Mouse (Mus musculus) hindbrain, embryonic 11.5 days (tissue): ENCODE results near the gene Syt6. TPM values are rescaled to one million over a fixed set of nuclear protein-coding genes. Genes with fewer than 3 reads are reported as not detected.

Experiments
- ATAC-seq: fragments of 200-750 bp; cut with Nextera tagmentation; 2 replicates; pipeline ENCODE4 v1.8.0; 2017; ENCODE audit warnings: mild to moderate bottlenecking, moderate TSS enrichment, moderate library complexity; ENCODE audit not compliant: low FRiP score
- DNase-seq: peaks from one replicate; pipeline ENCODE4 v3.0.0-alpha.2; 2015; ENCODE audit warnings: low spot score
- H3K27ac ChIP-seq: fragments of 300-500 bp; sonication (generic); 2 replicates; pipeline ENCODE4 v1.5.1; 2014; ENCODE audit warnings: mild to moderate bottlenecking, low read depth, low read length
- H3K27me3 ChIP-seq: fragments of 300-500 bp; sonication (generic); 2 replicates; pipeline ENCODE4 v1.6.1; 2014; ENCODE audit warnings: mild to moderate bottlenecking, low read length, moderate library complexity, mixed read lengths; ENCODE audit not compliant: control insufficient read depth, insufficient read depth
- H3K36me3 ChIP-seq: fragments of 300-500 bp; sonication (generic); 2 replicates; pipeline ENCODE4 v1.6.1; 2014; ENCODE audit warnings: mild to moderate bottlenecking, low read length, moderate library complexity, mixed read lengths; ENCODE audit not compliant: control insufficient read depth, insufficient read depth
- H3K4me1 ChIP-seq: fragments of 300-500 bp; sonication (generic); replicated peaks from 2 replicates; pipeline ENCODE4 v1.6.1; 2014; ENCODE audit warnings: low read length, mixed read lengths; ENCODE audit not compliant: control insufficient read depth, insufficient read depth
- H3K4me2 ChIP-seq: fragments of 300-500 bp; sonication (generic); replicated peaks from 2 replicates; pipeline ENCODE4 v1.6.1; 2014; ENCODE audit warnings: mild to moderate bottlenecking, low read depth, low read length
- H3K4me3 ChIP-seq: fragments of 300-500 bp; sonication (generic); 2 replicates; pipeline ENCODE4 v1.5.1; 2014; ENCODE audit warnings: low read depth, low read length
- H3K9ac ChIP-seq: fragments of 300-500 bp; sonication (generic); 2 replicates; pipeline ENCODE4 v1.6.1; 2014; ENCODE audit warnings: low read depth, low read length
- H3K9me3 ChIP-seq: fragments of 300-500 bp; sonication (generic); 2 replicates; pipeline ENCODE4 v1.6.1; 2016; ENCODE audit warnings: low read length; ENCODE audit not compliant: control insufficient read depth
- WGBS: fragments of 180-500 bp; shearing (Covaris S2); extraction: QIAGEN DNeasy Blood & Tissue Kit; methylation state at CpG from one replicate; pipeline ENCODE4 v1.1.7; 2014; 5-methylcytosine and 5-hydroxymethylcytosine counted together
- polyA plus RNA-seq: library from polyadenylated mRNA; unstranded; fragments of >200 nt; fragmentation: Nextera tagmentation; extraction: Ambion mirVana; gene quantifications from 2 replicates; pipeline ENCODE4 v1.2.1, GENCODE M21; 2014

The Syt6 gene
- polyA plus RNA-seq, 1 experiment from 2014 or later = 2.7 TPM

GRCm38 (mm10) chr3:103589636-103590035 lies 14.6 kb downstream of the Syt6 start:
- DNase-seq (no peak), ATAC-seq (no peak)
- Histone ChIP-seq H3K9ac (no peak overlapping the region), H3K4me2 (no peak overlapping the region), H3K9me3 (no peaks in the 10 kb centered on the region), H3K36me3 (no peaks in the 10 kb centered on the region), H3K4me1 (no peaks in the 10 kb centered on the region), H3K27ac (no peak overlapping the region), H3K4me3 (no peak overlapping the region), H3K27me3 (no peaks in the 10 kb centered on the region)
- 76% methylated on average over 5 of the region's 5 CpGs for whole genome bisulfite sequencing

GRCm38 (mm10) chr3:103592636-103593035 lies 17.6 kb downstream of the Syt6 start:
- ATAC-seq (no peak), DNase-seq (no peak)
- no peaks in the 10 kb centered on the region for H3K4me1 ChIP-seq
- H3K27ac ChIP-seq = no peak overlapping the region
- H3K4me3 ChIP-seq = no peak overlapping the region
- H3K27me3 ChIP-seq = no peaks in the 10 kb centered on the region
- H3K36me3 ChIP-seq = no peaks in the 10 kb centered on the region
- no peaks in the 10 kb centered on the region for H3K9me3 ChIP-seq
- H3K4me2 ChIP-seq = no peak overlapping the region
- 92% methylated on average over 5 of the region's 5 CpGs for WGBS
- no peak overlapping the region for H3K9ac ChIP-seq

- ATAC-seq (no peak), DNase-seq (no peak)
- Histone ChIP-seq H3K4me2 (no peak overlapping the region), H3K27me3 (no peaks in the 10 kb centered on the region), H3K9ac (no peak overlapping the region), H3K36me3 (no peaks in the 10 kb centered on the region), H3K4me1 (no peaks in the 10 kb centered on the region), H3K27ac (no peak overlapping the region), H3K9me3 (no peaks in the 10 kb centered on the region), H3K4me3 (no peak overlapping the region)
- WGBS = 90% methylated on average over 5 of the region's 5 CpGs
Observed at GRCm38 (mm10) chr3:103593631-103594030, 18.6 kb downstream of the Syt6 start.

DNA sequence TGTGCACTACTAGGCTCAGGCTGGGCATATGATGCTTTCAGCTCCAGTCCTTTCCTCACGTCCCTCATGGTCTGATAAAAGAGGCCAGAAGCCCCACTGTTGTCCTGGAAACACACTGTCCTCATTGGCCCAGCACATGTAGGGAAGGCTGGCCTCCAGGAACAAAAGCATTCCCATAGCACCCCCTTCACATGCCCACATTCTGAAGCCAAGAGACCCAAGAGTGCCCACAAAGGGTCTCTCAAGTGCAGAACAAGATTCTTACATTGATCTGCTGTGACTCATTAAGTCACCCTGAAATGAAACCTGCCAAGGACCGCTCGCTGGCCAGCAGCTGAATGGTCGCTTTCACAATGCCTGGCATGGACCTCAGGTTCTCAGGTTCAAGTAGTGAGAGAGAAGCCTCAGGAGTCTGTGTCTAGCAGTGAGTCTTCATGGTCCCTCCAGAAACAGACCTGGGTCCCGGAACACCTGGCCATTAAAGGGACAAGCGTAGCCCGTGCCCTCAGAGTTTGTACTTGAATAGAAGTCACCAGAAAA lies 20.3 kb downstream of the Syt6 start:
- no peaks in the 10 kb centered on the region for H3K9me3 ChIP-seq
- no peak overlapping the region for H3K4me2 ChIP-seq
- H3K4me1 ChIP-seq = no peaks in the 10 kb centered on the region
- no peak for DNase-seq
- WGBS = 83% methylated on average over 7 of the region's 7 CpGs
- no peaks in the 10 kb centered on the region for H3K36me3 ChIP-seq
- no peak for ATAC-seq
- no peak overlapping the region for H3K4me3 ChIP-seq
- no peak overlapping the region for H3K27ac ChIP-seq
- no peaks in the 10 kb centered on the region for H3K27me3 ChIP-seq
- H3K9ac ChIP-seq = no peak overlapping the region

DNA sequence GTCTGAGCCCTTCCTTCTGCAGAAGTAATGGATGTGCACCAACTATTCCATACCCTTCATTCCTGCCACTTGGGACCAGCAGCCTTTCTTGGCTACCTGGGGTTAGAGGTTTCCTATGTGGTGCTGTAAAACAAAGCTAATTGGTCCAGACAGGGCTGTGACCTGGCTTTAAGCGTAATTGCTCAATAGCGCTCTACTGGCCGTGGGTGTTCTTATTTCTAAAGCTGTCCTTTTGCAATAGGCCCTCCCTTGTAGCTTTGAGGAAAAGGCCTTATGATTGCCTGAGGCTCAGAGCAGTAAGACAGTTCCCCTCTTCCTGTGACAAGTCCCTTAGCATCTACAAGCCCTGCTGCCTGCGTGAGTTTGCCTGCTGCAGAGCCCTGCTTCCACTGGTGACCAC lies 22.6 kb downstream of the Syt6 start:
- 79% methylated on average over 4 of the region's 4 CpGs for WGBS
- no peak for ATAC-seq
- Histone ChIP-seq H3K9ac (no peak overlapping the region), H3K27ac (no peak overlapping the region), H3K4me3 (no peak overlapping the region), H3K9me3 (no peaks in the 10 kb centered on the region), H3K36me3 (no peaks in the 10 kb centered on the region), H3K27me3 (no peaks in the 10 kb centered on the region), H3K4me2 (no peak overlapping the region), H3K4me1 (no peaks in the 10 kb centered on the region)
- no peak for DNase-seq

DNA sequence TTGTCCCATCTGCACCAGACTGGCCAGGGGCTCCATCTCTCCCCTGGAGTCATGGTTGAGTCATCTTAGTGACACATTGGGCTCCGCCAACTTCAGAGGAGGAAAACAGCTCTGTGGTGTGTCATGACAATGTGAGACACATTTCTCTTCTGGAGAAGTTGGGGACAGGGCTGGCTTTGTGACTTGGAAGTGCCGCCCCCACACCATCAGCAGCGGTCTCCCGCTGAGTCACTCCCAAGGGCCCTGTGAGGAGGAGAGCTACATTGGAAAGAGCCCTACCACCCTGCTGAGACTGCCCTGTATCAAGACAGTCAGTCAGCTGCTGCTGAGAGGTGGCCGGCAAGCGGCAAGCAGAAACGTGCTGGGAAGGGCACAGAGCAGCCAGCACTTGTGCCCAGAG lies 26.0 kb downstream of the Syt6 start:
- Histone ChIP-seq H3K4me2 (no peak overlapping the region), H3K4me1 (no peaks in the 10 kb centered on the region), H3K27me3 (no peaks in the 10 kb centered on the region), H3K9me3 (no peaks in the 10 kb centered on the region), H3K9ac (no peak overlapping the region), H3K27ac (no peak overlapping the region), H3K36me3 (no peaks in the 10 kb centered on the region), H3K4me3 (no peak overlapping the region)
- DNase-seq = no peak
- ATAC-seq = no peak
- 47% methylated on average over 7 of the region's 7 CpGs for WGBS

DNA sequence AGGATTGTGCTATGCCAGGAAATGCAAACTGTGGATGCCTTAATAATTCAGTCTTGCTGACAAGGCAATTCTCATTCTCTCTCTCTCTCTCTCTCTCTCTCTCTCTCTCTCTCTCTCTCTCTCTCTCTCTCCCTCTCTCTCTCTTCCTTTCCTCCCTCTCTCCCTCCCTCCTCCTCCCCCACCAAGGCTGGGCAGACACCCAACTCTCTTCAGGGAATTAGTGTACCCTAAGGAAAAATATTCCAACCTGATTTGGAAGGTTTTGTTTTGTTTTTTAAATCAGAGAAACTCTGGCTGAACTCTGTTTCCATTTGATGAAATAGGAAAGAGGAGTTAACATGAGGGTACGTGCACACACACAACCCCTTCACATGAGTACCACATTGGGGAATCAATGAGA lies 26.5 kb downstream of the Syt6 start:
- ATAC-seq = no peak
- no peak overlapping the region for H3K9ac ChIP-seq
- no peaks in the 10 kb centered on the region for H3K27me3 ChIP-seq
- no peak overlapping the region for H3K27ac ChIP-seq
- WGBS = 85% methylated on average over 1 of the region's 1 CpGs
- H3K36me3 ChIP-seq = no peaks in the 10 kb centered on the region
- H3K4me3 ChIP-seq = no peak overlapping the region
- DNase-seq = no peak
- no peaks in the 10 kb centered on the region for H3K4me1 ChIP-seq
- no peaks in the 10 kb centered on the region for H3K9me3 ChIP-seq
- H3K4me2 ChIP-seq = no peak overlapping the region

GRCm38 (mm10) chr3:103606045-103606597 lies 31.1 kb downstream of the Syt6 start:
- Histone ChIP-seq H3K27ac (no peak overlapping the region), H3K36me3 (no peaks in the 10 kb centered on the region), H3K4me1 (no peaks in the 10 kb centered on the region), H3K4me3 (no peak overlapping the region), H3K9ac (no peak overlapping the region), H3K4me2 (no peak overlapping the region), H3K9me3 (no peaks in the 10 kb centered on the region), H3K27me3 (no peaks in the 10 kb centered on the region)
- ATAC-seq (no peak), DNase-seq (no peak)
- 93% methylated on average over 6 of the region's 6 CpGs for WGBS

DNA sequence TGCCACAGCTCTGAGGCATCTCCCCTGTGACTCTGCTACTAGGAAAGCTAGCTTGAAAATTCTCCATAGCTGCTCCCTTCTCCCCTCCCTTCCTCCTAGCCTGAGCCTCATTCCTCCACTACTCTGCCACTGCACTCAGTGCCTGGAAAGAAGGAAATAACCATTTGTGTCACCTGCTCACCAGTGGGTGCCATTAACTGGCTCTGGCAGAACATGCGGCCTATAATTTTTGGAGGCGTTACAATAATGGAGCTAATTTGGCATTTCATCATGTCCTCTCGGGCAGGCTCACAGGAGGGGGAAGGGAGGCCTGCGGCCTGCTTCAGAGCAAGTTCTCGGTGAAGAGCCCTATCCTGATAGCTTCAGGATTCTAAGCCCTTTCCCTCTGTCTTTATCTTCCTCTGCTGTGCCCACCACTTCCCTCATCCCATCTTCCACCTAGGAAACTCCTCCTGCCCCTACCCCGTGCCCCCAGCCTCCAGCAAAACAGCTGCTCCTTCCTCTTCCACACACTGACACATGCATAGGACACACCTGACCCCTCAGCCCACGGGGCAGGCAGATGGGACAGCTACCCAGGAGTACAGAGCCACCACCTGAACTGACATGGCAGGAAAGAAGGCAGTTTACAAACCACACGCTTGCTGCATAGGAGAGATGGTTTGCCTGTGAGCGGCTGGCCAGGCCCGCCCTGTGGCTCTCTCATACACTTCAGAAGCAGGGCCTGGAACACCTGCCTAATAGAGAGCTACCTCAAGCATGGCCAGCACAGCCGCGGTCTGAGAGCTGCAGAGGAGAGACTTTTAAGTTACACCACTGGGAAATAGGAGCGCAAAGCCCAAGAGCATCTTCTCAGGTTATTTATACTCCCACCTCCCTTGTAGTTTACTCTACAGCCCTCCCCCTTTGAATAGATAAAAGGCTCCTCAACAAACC lies 31.9 kb downstream of the Syt6 start:
- Histone ChIP-seq H3K4me2 (no peak overlapping the region), H3K9me3 (no peaks in the 10 kb centered on the region), H3K9ac (no peak overlapping the region), H3K4me1 (no peaks in the 10 kb centered on the region), H3K27me3 (no peaks in the 10 kb centered on the region), H3K27ac (no peak overlapping the region), H3K4me3 (no peak overlapping the region), H3K36me3 (no peaks in the 10 kb centered on the region)
- DNase-seq (no peak), ATAC-seq (no peak)
- WGBS = 88% methylated on average over 13 of the region's 13 CpGs
